Mouse (Mus musculus): ENCODE data around the gene Pramef25. TPM values are rescaled to one million over a fixed set of nuclear protein-coding genes. Genes with fewer than 3 reads are reported as not detected.
"Not testable (repeated sequence)": the region's sequence is repeated elsewhere in the genome, so short reads cannot be mapped to it uniquely, and the experiment has no call there.

Pramef25 gene
- not detected in 2 replicates for polyA plus RNA-seq (2015; fragmentation: Nextera tagmentation; extraction: Ambion mirVana)

DNA sequence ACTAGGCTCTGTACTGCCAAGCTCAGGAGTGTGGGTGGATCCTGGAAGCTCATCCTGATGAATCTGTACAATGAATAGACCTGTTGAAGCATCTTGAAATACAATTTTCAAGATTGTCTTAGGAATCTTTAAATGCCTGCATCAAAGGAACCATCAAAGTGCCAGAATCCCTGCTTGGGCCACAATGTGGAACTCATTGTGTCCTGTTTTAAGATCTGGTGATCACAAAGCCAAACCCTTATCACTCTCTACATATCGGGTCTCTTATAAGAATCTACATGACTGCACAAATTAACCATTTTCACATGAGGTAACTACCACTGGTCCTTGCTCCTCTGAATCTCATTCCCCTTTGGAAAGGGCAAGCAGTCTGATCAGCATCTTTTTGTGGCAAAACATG, at the start of gene Pramef25:
Pramef25 (minus strand) TSS at position 101 of the 400 bp plus-strand sequence.
- not testable (repeated sequence) for H3K9me3 ChIP-seq (ENCODE audit: low read length); H3K36me3 ChIP-seq (ENCODE audit: insufficient read depth, low read length); H3K4me2 ChIP-seq (replicated peaks; ENCODE audit: low read depth, low read length); H3K9ac ChIP-seq (replicated peaks; ENCODE audit: low read depth); ATAC-seq; H3K27me3 ChIP-seq (replicated peaks; ENCODE audit: insufficient read depth, low read length); H3K4me3 ChIP-seq (ENCODE audit: low read depth, low read length); DNase-seq (ENCODE audit: low spot score); H3K27ac ChIP-seq (ENCODE audit: low read length); H3K4me1 ChIP-seq (ENCODE audit: insufficient read depth, low read depth, low read length)
- 89% methylated on average over 1 of the region's 1 CpGs for WGBS

- H3K9me3 ChIP-seq (ENCODE audit: low read length); H3K4me3 ChIP-seq (ENCODE audit: low read depth, low read length); H3K36me3 ChIP-seq (ENCODE audit: insufficient read depth, low read length); H3K27ac ChIP-seq (ENCODE audit: low read length); ATAC-seq; H3K9ac ChIP-seq (replicated peaks; ENCODE audit: low read depth); H3K27me3 ChIP-seq (replicated peaks; ENCODE audit: insufficient read depth, low read length); H3K4me2 ChIP-seq (replicated peaks; ENCODE audit: low read depth, low read length); H3K4me1 ChIP-seq (ENCODE audit: insufficient read depth, low read depth, low read length); DNase-seq (ENCODE audit: low spot score): not testable (repeated sequence)
- WGBS: 41% methylated on average over 3 of the region's 3 CpGs
Observed at GRCm38 (mm10) chr4:143994269-143994668, 43.5 kb upstream of the Pramef25 start, which contains the start of gene Pramef17. TSS of gene Pramef17 (minus strand) at chr4:143994369.

- not testable (repeated sequence) for ATAC-seq; H3K36me3 ChIP-seq (ENCODE audit: insufficient read depth, low read length); H3K27me3 ChIP-seq (replicated peaks; ENCODE audit: insufficient read depth, low read length); H3K4me1 ChIP-seq (ENCODE audit: insufficient read depth, low read depth, low read length); H3K4me3 ChIP-seq (ENCODE audit: low read depth, low read length); H3K27ac ChIP-seq (ENCODE audit: low read length); H3K9me3 ChIP-seq (ENCODE audit: low read length); H3K4me2 ChIP-seq (replicated peaks; ENCODE audit: low read depth, low read length); H3K9ac ChIP-seq (replicated peaks; ENCODE audit: low read depth); DNase-seq (ENCODE audit: low spot score)
- 89% methylated on average over 10 of the region's 17 CpGs for WGBS
Observed at GRCm38 (mm10) chr4:143988126-143988525, 37.3 kb upstream of the Pramef25 start.

DNA sequence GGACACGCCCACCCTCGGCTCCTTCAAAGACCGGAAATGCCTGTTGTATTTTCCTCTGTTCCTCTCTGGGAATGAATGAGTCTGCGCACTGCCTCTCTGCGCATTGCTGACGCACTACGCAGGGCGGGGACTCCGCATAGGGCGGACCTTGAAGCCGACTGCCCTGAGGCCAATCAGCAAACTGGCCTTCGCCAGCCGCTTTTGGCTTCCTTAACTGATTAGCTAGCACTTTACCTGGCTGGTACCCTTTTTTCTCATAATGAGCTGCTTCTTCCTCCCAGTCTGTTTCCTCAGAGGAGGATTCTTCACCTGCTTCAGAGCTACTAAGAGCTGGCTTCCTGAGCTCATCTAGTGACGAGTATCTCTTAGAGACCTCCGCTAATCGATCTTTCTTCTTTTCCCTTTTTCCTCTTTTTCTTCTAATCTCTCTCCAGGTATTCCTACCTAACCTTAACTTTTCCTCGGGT, 36.7 kb upstream of the Pramef25 start:
- H3K4me1 ChIP-seq (ENCODE audit: insufficient read depth, low read depth, low read length); H3K9ac ChIP-seq (replicated peaks; ENCODE audit: low read depth); H3K4me2 ChIP-seq (replicated peaks; ENCODE audit: low read depth, low read length); DNase-seq (ENCODE audit: low spot score); ATAC-seq; H3K27me3 ChIP-seq (replicated peaks; ENCODE audit: insufficient read depth, low read length); H3K9me3 ChIP-seq (ENCODE audit: low read length); H3K27ac ChIP-seq (ENCODE audit: low read length); H3K4me3 ChIP-seq (ENCODE audit: low read depth, low read length); H3K36me3 ChIP-seq (ENCODE audit: insufficient read depth, low read length): not testable (repeated sequence)
- 85% methylated on average over 7 of the region's 17 CpGs for WGBS

DNA sequence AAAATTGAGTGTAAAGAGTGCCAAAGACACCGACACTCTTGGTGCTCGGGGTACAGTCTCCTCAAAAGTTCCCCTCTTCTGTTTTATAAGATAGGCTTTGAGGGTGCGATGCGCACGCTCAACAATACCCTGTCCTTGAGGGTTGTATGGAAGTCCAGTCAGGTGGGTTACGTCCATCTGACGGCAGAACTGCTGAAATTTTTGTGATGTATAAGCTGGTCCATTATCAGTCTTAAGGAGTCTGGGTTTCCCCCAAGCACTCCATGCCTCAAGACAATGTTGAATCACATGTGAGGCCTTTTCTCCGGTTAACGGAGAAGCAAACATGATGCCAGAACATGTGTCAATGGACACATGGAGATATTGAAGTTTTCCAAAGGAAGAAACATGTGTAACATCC, 34.9 kb upstream of the Pramef25 start:
- H3K4me3 ChIP-seq (ENCODE audit: low read depth, low read length); DNase-seq (ENCODE audit: low spot score); H3K27me3 ChIP-seq (replicated peaks; ENCODE audit: insufficient read depth, low read length); ATAC-seq; H3K27ac ChIP-seq (ENCODE audit: low read length); H3K4me1 ChIP-seq (ENCODE audit: insufficient read depth, low read depth, low read length); H3K9ac ChIP-seq (replicated peaks; ENCODE audit: low read depth); H3K4me2 ChIP-seq (replicated peaks; ENCODE audit: low read depth, low read length); H3K9me3 ChIP-seq (ENCODE audit: low read length); H3K36me3 ChIP-seq (ENCODE audit: insufficient read depth, low read length): not testable (repeated sequence)
- WGBS: 88% methylated on average over 2 of the region's 9 CpGs

- not testable (repeated sequence) for H3K9ac ChIP-seq (replicated peaks; ENCODE audit: low read depth); H3K27me3 ChIP-seq (replicated peaks; ENCODE audit: insufficient read depth, low read length); H3K36me3 ChIP-seq (ENCODE audit: insufficient read depth, low read length); H3K4me2 ChIP-seq (replicated peaks; ENCODE audit: low read depth, low read length); DNase-seq (ENCODE audit: low spot score); H3K4me3 ChIP-seq (ENCODE audit: low read depth, low read length); H3K27ac ChIP-seq (ENCODE audit: low read length); H3K4me1 ChIP-seq (ENCODE audit: insufficient read depth, low read depth, low read length); ATAC-seq; H3K9me3 ChIP-seq (ENCODE audit: low read length)
- no CpG with 5 or more reads among the region's 7 CpGs for WGBS
Observed at GRCm38 (mm10) chr4:143985165-143985564, 34.3 kb upstream of the Pramef25 start.

DNA sequence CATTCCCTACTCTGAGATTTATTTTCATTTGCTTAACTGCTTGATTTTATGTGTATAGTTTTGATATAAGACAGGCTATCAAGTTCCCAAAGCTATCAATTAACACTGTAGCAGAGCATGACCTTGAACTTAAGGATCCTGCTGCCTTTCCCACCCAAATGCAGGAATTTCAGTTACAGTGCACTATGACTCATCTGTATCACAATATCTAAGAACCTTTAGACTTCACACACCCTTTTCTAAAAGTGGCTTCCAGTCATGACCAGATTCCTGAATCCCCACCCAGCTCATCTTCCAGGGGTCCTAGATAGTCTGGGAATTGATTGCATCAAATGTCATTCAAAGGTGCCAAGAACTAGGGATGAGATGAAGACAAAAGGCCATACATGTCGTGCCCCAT, 32.6 kb upstream of the Pramef25 start:
- H3K4me2 ChIP-seq (replicated peaks; ENCODE audit: low read depth, low read length); H3K27me3 ChIP-seq (replicated peaks; ENCODE audit: insufficient read depth, low read length); DNase-seq (ENCODE audit: low spot score); ATAC-seq; H3K4me3 ChIP-seq (ENCODE audit: low read depth, low read length); H3K9ac ChIP-seq (replicated peaks; ENCODE audit: low read depth); H3K36me3 ChIP-seq (ENCODE audit: insufficient read depth, low read length); H3K4me1 ChIP-seq (ENCODE audit: insufficient read depth, low read depth, low read length); H3K9me3 ChIP-seq (ENCODE audit: low read length); H3K27ac ChIP-seq (ENCODE audit: low read length): not testable (repeated sequence)
- WGBS: no CpG with 5 or more reads among the region's 1 CpGs

GRCm38 (mm10) chr4:143966850-143967249, 16.0 kb upstream of the Pramef25 start, which contains the start of gene Gm13101:
TSS of gene Gm13101 (minus strand) at chr4:143966950.
- not testable (repeated sequence) for DNase-seq (ENCODE audit: low spot score); H3K4me1 ChIP-seq (ENCODE audit: insufficient read depth, low read depth, low read length); H3K27ac ChIP-seq (ENCODE audit: low read length); H3K36me3 ChIP-seq (ENCODE audit: insufficient read depth, low read length); H3K9me3 ChIP-seq (ENCODE audit: low read length); H3K4me2 ChIP-seq (replicated peaks; ENCODE audit: low read depth, low read length); H3K9ac ChIP-seq (replicated peaks; ENCODE audit: low read depth); H3K27me3 ChIP-seq (replicated peaks; ENCODE audit: insufficient read depth, low read length); H3K4me3 ChIP-seq (ENCODE audit: low read depth, low read length); ATAC-seq
- 48% methylated on average over 1 of the region's 2 CpGs for WGBS

- not testable (repeated sequence) for ATAC-seq
Observed at GRCm38 (mm10) chr4:143900280-143900679, 50.5 kb downstream of the Pramef25 start, which contains the start of gene Pramef6. TSS of gene Pramef6 (minus strand) at chr4:143900380.

More at GRCm38 (mm10) chr4:143900280-143900679, 50.5 kb downstream of the Pramef25 start, which contains the start of gene Pramef6:
- H3K4me3 ChIP-seq (ENCODE audit: low read depth, low read length); H3K9me3 ChIP-seq (ENCODE audit: low read length); H3K4me2 ChIP-seq (replicated peaks; ENCODE audit: low read depth, low read length); H3K9ac ChIP-seq (replicated peaks; ENCODE audit: low read depth); H3K27ac ChIP-seq (ENCODE audit: low read length); H3K4me1 ChIP-seq (ENCODE audit: insufficient read depth, low read depth, low read length); H3K27me3 ChIP-seq (replicated peaks; ENCODE audit: insufficient read depth, low read length); DNase-seq (ENCODE audit: low spot score); H3K36me3 ChIP-seq (ENCODE audit: insufficient read depth, low read length): not testable (repeated sequence)
- 82% methylated on average over 1 of the region's 1 CpGs for WGBS

Measured in lung, postnatal 0 days (tissue).